Mouse (Mus musculus): ENCODE data around the gene Nudt4.

- TF ChIP-seq POLR2A (IDR thresholded peaks at IDR 0.05; ENCODE audit: insufficient read depth, low read depth, low read length) (no peak), CTCF (IDR thresholded peaks at IDR 0.05; ENCODE audit: insufficient read depth, low read depth, low read length) (no peak)
Measured at GRCm38 (mm10) chr10:95512635-95513034, 51.3 kb downstream of the Nudt4 start.

All from olfactory bulb, adult 2 months (tissue).